Mouse (Mus musculus) lung, postnatal 0 days (tissue): ENCODE data around the gene Tepsin. TPM values are rescaled to one million over a fixed set of nuclear protein-coding genes. Genes with fewer than 3 reads are reported as not detected.

Experiments used
- ATAC-seq: fragments of 200-750 bp; cut with Nextera tagmentation; 2 replicates; pipeline ENCODE4 v1.8.0; 2017; ENCODE audit warnings: moderate library complexity
- DNase-seq: peaks from one replicate; pipeline ENCODE4 v3.0.0-alpha.2; 2016; ENCODE audit warnings: low spot score
- H3K27ac ChIP-seq: fragments of 300-500 bp; sonication (generic); 2 replicates; pipeline ENCODE4 v1.5.1; 2014; ENCODE audit warnings: antibody characterized with exemption, mild to moderate bottlenecking, low read length, mixed read lengths
- H3K27me3 ChIP-seq: fragments of 300-500 bp; sonication (generic); replicated peaks from 2 replicates; pipeline ENCODE4 v1.6.1; 2014; ENCODE audit warnings: low read length, mixed read lengths; ENCODE audit not compliant: insufficient read depth
- H3K36me3 ChIP-seq: fragments of 300-500 bp; sonication (generic); 2 replicates; pipeline ENCODE4 v1.6.1; 2014; ENCODE audit warnings: low read length, mixed read lengths; ENCODE audit not compliant: insufficient read depth
- H3K4me1 ChIP-seq: fragments of 300-500 bp; sonication (generic); 2 replicates; pipeline ENCODE4 v1.6.1; 2014; ENCODE audit warnings: antibody characterized with exemption, low read depth, low read length, mixed read lengths; ENCODE audit not compliant: insufficient read depth
- H3K4me2 ChIP-seq: fragments of 300-500 bp; sonication (generic); replicated peaks from 2 replicates; pipeline ENCODE4 v1.6.1; 2014; ENCODE audit warnings: low read depth, mild to moderate bottlenecking, low read length, moderate library complexity, mixed read lengths
- H3K4me3 ChIP-seq: fragments of 300-500 bp; sonication (generic); 2 replicates; pipeline ENCODE4 v1.5.1; 2014; ENCODE audit warnings: low read depth, low read length
- H3K9ac ChIP-seq: fragments of 300-500 bp; sonication (generic); replicated peaks from 2 replicates; pipeline ENCODE4 v1.6.1; 2014; ENCODE audit warnings: low read depth, mild to moderate bottlenecking
- H3K9me3 ChIP-seq: fragments of 300-500 bp; sonication (generic); 2 replicates; pipeline ENCODE4 v1.6.1; 2016; ENCODE audit warnings: low read length, mixed read lengths
- CTCF ChIP-seq: IDR thresholded peaks from 2 replicates; pipeline ENCODE4 v1.5.1; 2016; ENCODE audit warnings: antibody characterized with exemption, mild to moderate bottlenecking
- EP300 ChIP-seq: IDR thresholded peaks from 2 replicates; pipeline ENCODE4 v1.6.1; 2016; ENCODE audit warnings: antibody characterized with exemption, mild to moderate bottlenecking, control low read depth
- WGBS: fragments of 180-500 bp; shearing (Covaris S2); extraction: QIAGEN DNeasy Blood & Tissue Kit; methylation state at CpG from one replicate; pipeline ENCODE4 v1.1.7; 2014; 5-methylcytosine and 5-hydroxymethylcytosine counted together
- polyA plus RNA-seq: library from polyadenylated mRNA; unstranded; fragments of >200 nt; fragmentation: Nextera tagmentation; extraction: Ambion mirVana; gene quantifications from 2 replicates; pipeline ENCODE4 v1.2.1, GENCODE M21; 2015

The Tepsin gene
- polyA plus RNA-seq, 1 experiment from 2014 or later: 8.2 TPM

DNA sequence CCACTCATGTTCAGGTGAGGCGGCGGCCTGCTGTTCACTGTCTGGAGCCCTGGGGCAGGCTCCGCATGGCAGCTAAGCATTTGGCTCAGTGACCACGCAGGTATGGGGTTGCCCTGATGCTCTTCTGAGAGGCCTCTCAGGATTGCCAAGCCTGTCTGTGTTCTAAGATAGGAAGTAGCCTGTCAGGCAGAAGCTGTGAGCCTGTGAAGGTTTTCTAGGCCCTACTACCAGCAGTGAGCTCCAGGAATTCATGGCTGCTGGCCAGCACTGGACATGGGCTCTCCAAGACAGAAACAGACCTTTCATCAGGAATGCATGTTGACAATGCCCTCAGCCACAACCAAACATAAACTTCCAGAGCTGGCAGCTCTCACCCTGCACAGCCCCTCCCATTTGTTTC lies 13.6 kb upstream of the Tepsin start:
- H3K9me3 ChIP-seq: no peaks in the 10 kb centered on the region
- peaks cover 6% of the 10 kb centered on the region; the same call in 1 of the 2 replicates for H3K4me1 ChIP-seq
- ATAC-seq: peak; percentile 60; the same call in 1 of the 2 replicates
- WGBS: 87% methylated on average over 4 of the region's 4 CpGs
- H3K36me3 ChIP-seq: peaks cover 24% of the 10 kb centered on the region
- peak; percentile 59 for DNase-seq
- no peak overlapping the region for H3K4me2 ChIP-seq
- no peak overlapping the region for H3K9ac ChIP-seq
- H3K27ac ChIP-seq: no peak overlapping the region
- TF ChIP-seq CTCF (no peak), EP300 (no peak)
- no peak overlapping the region for H3K4me3 ChIP-seq
- H3K27me3 ChIP-seq: no peaks in the 10 kb centered on the region

DNA sequence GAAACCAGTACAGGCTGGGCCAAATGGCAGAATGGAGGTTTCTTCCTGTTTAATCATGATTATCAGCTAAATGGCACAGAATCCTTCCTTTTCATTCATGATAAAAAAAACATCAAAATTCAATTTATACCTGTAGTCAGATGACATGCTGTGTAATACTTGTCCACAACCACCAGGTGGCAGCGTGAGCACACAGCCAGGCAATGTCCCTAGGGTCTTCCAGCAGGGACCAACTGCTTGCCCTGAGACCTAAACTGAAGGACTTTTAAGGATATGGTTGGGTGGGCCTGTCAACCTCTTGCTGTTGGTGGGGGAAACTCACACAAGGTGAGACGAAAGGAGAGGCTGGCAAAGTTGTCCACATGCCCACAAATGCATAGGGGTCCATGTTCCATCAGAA lies 12.5 kb upstream of the Tepsin start:
- no peaks in the 10 kb centered on the region for H3K9me3 ChIP-seq
- DNase-seq: peak; percentile 54
- WGBS: 13% methylated on average over 2 of the region's 2 CpGs
- no peak for TF ChIP-seq EP300
- TF ChIP-seq CTCF: peak; percentile 96
- ATAC-seq: no peak
- H3K4me1 ChIP-seq: peaks cover 6% of the 10 kb centered on the region; the same call in 1 of the 2 replicates
- peaks cover 25% of the 10 kb centered on the region for H3K36me3 ChIP-seq
- no peak overlapping the region for H3K9ac ChIP-seq
- H3K4me2 ChIP-seq: no peak overlapping the region
- no peak overlapping the region for H3K4me3 ChIP-seq
- no peaks in the 10 kb centered on the region for H3K27me3 ChIP-seq
- H3K27ac ChIP-seq: no peak overlapping the region

DNA sequence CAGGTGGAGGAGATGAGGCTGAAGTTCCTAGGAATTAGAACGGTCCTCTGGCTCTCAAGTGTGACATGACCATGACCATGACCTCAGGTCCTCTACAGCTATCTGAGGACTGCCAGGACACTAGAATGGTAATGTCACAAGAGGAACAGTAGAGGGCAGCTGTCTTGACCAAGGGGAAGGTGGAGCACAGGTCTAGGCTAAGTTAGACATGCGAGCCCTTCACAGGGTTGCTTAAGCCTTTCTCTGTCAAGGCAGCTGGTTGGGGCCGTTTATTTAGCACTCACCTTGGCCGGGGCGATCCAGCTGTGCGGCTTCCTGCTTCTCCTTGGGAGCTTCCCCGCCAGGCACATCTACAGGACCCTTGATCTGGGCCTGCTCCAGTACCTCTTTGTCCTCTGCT lies 12.0 kb upstream of the Tepsin start:
- peak; percentile 41 for DNase-seq
- no peak overlapping the region for H3K9ac ChIP-seq

DNA sequence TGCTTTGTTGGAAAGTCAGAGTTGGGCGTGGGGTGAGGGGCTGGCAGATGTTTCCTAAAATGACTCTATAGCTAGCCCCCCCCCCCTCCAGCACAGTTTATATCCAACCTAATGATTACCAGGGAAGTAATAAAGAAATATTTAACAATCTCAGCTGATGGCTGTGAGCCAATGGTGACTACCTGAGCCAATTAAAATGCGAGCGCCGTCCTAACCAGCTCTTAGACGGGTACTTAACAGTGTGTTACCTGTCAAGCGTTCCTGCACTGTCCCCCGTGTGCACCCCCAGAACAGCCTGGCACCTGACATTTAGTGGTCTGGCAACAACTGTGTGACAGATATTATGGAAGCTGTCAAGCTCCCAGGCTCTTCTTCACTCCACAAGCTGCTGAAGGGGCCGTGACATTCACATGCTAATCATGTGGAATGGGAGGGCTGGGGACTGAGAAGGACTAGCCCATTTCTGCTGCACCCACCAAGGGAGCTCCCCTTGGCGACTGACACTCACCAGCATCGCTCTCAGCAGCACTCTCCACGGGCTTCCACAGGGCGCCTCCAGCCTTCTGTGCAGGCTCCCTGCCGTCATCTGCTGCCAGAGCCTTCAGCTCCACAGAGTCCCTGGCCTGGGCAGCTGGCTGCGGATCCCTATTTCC lies 11.2 kb upstream of the Tepsin start:
- TF ChIP-seq CTCF: no peak
- ATAC-seq: no peak
- H3K9ac ChIP-seq: no peak overlapping the region
- no peak overlapping the region for H3K4me2 ChIP-seq
- no peak overlapping the region for H3K27ac ChIP-seq
- 78% methylated on average over 14 of the region's 14 CpGs for WGBS
- no peaks in the 10 kb centered on the region for H3K27me3 ChIP-seq
- peaks cover 32% of the 10 kb centered on the region for H3K36me3 ChIP-seq
- H3K4me3 ChIP-seq: no peak overlapping the region
- H3K9me3 ChIP-seq: no peaks in the 10 kb centered on the region
- peaks cover 6% of the 10 kb centered on the region; the same call in 1 of the 2 replicates for H3K4me1 ChIP-seq
- no peak for DNase-seq

More for the DNA sequence above, 12.0 kb upstream of the Tepsin start:
- H3K27ac ChIP-seq: no peak overlapping the region
- H3K9me3 ChIP-seq: no peaks in the 10 kb centered on the region
- peak; percentile 40; the same call in 1 of the 2 replicates for ATAC-seq
- peaks cover 6% of the 10 kb centered on the region; the same call in 1 of the 2 replicates for H3K4me1 ChIP-seq
- no peak overlapping the region for H3K4me2 ChIP-seq
- TF ChIP-seq CTCF: peak; percentile 52
- no peak for TF ChIP-seq EP300
- 74% methylated on average over 7 of the region's 7 CpGs for WGBS
- H3K36me3 ChIP-seq: peaks cover 30% of the 10 kb centered on the region
- H3K27me3 ChIP-seq: no peaks in the 10 kb centered on the region
- H3K4me3 ChIP-seq: no peak overlapping the region

DNA sequence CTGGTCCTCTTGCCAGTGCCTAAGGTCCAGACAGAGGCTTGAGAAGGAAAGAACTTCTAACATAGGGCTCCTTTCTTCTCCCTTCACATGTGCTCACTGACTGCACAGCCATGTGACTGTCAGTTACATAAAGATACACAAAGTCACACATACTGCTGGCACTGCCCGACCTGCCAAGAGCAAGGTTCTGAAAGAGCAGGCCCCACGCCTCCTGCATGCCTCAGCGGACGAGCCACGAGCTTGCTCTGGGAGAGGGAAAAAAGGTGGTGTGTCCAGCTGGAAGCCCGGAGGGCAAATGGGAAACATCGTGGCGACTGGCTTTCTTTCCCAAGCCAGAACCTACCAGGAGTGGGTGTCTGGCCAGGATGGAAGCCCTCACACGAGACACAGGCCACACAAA lies 9.3 kb upstream of the Tepsin start:
- Histone ChIP-seq H3K9me3 (no peaks in the 10 kb centered on the region), H3K4me3 (no peak overlapping the region), H3K27me3 (no peaks in the 10 kb centered on the region), H3K36me3 (peaks cover 35% of the 10 kb centered on the region), H3K27ac (no peak overlapping the region), H3K4me1 (peaks cover 4% of the 10 kb centered on the region; the same call in 1 of the 2 replicates), H3K9ac (no peak overlapping the region), H3K4me2 (no peak overlapping the region)
- DNase-seq (no peak), ATAC-seq (no peak)
- 84% methylated on average over 9 of the region's 9 CpGs for WGBS
- TF ChIP-seq EP300 (no peak), CTCF (no peak)

DNA sequence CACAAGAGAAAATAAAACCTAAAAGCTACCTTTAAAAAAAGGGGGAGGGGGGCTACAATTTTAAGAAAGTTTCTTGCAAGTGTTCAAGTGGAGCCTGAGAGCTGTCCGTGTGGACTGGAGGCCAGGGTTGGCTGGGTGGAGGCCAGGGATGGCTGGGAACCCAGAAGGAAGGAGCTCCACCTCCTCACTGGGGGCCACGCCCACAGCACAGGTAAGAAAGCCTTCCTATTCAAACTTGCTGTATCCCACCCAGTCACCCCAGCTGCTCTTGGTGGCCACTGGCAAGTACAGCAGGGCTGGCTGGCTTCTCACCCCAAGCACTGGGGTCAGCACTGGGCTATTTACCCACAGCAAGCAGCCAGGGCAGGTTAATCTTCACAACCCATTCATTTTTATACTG lies 8.5 kb upstream of the Tepsin start:
- ATAC-seq: no peak
- 57% methylated on average over 2 of the region's 2 CpGs for WGBS
- DNase-seq: no peak
- H3K4me1 ChIP-seq: no peaks in the 10 kb centered on the region
- no peak overlapping the region for H3K27ac ChIP-seq
- no peak overlapping the region for H3K4me3 ChIP-seq
- no peaks in the 10 kb centered on the region for H3K27me3 ChIP-seq
- H3K36me3 ChIP-seq: peaks cover 35% of the 10 kb centered on the region
- H3K9me3 ChIP-seq: no peaks in the 10 kb centered on the region
- H3K4me2 ChIP-seq: no peak overlapping the region
- TF ChIP-seq EP300 (no peak), CTCF (no peak)
- H3K9ac ChIP-seq: no peak overlapping the region
